Mouse (Mus musculus): ENCODE results near the gene Per1.
A peak's percentile ranks its signal among the peaks of the same experiment; 100 is the strongest.

- no peak for TF ChIP-seq EP300 (IDR thresholded peaks at IDR 0.05; ENCODE audit: insufficient read depth, low read depth, low read length)
- no peak for TF ChIP-seq POLR2A (IDR thresholded peaks at IDR 0.05; ENCODE audit: insufficient read depth, low read length)
- peak; percentile 64 for TF ChIP-seq CTCF (IDR thresholded peaks at IDR 0.05; ENCODE audit: low read depth, low read length)
These were observed 28.1 kb upstream of the Per1 start for GRCm38 (mm10) chr11:69066956-69067355.

All from ES-Bruce4 (cell line).